Mouse (Mus musculus) midbrain, embryonic 14.5 days (tissue): ENCODE results near the gene Apba3. TPM values are rescaled to one million over a fixed set of nuclear protein-coding genes. Genes with fewer than 3 reads are reported as not detected.

Experiments used
- ATAC-seq: fragments of 200-750 bp; cut with Nextera tagmentation; 2 replicates; pipeline ENCODE4 v1.8.0; 2017; ENCODE audit warnings: moderate number of reproducible peaks, moderate library complexity; ENCODE audit not compliant: low FRiP score, low TSS enrichment
- DNase-seq: peaks from one replicate; pipeline ENCODE4 v3.0.0-alpha.2; 2015
- H3K27ac ChIP-seq: fragments of 300-500 bp; sonication (generic); replicated peaks from 2 replicates; pipeline ENCODE4 v1.5.1; 2014; ENCODE audit warnings: mild to moderate bottlenecking, low read depth, low read length, moderate library complexity
- H3K27me3 ChIP-seq: fragments of 300-500 bp; sonication (generic); 2 replicates; pipeline ENCODE4 v1.6.1; 2014; ENCODE audit warnings: low read length, control low read depth, mixed read lengths; ENCODE audit not compliant: control insufficient read depth, insufficient read depth
- H3K36me3 ChIP-seq: fragments of 300-500 bp; sonication (generic); 2 replicates; pipeline ENCODE4 v1.6.1; 2014; ENCODE audit warnings: low read length, control low read depth; ENCODE audit not compliant: control insufficient read depth, insufficient read depth
- H3K4me1 ChIP-seq: fragments of 300-500 bp; sonication (generic); 2 replicates; pipeline ENCODE4 v1.6.1; 2014; ENCODE audit warnings: mild to moderate bottlenecking, antibody characterized with exemption, low read length, control low read depth; ENCODE audit not compliant: control insufficient read depth, insufficient read depth
- H3K4me2 ChIP-seq: fragments of 300-500 bp; sonication (generic); 2 replicates; pipeline ENCODE4 v1.6.1; 2014; ENCODE audit warnings: mild to moderate bottlenecking, low read length, moderate library complexity
- H3K4me3 ChIP-seq: fragments of 300-500 bp; sonication (generic); replicated peaks from 2 replicates; pipeline ENCODE4 v1.5.1; 2014; ENCODE audit warnings: low read depth, low read length
- H3K9ac ChIP-seq: fragments of 300-500 bp; sonication (generic); replicated peaks from 2 replicates; pipeline ENCODE4 v1.6.1; 2014; ENCODE audit warnings: mild to moderate bottlenecking, low read length, moderate library complexity
- H3K9me3 ChIP-seq: fragments of 300-500 bp; sonication (generic); 2 replicates; pipeline ENCODE4 v1.6.1; 2016; ENCODE audit warnings: low read length, control low read depth, mixed read lengths; ENCODE audit not compliant: control insufficient read depth
- WGBS: fragments of 180-500 bp; shearing (Covaris S2); extraction: QIAGEN DNeasy Blood & Tissue Kit; methylation state at CpG from one replicate; pipeline ENCODE4 v1.1.7; 2014; 5-methylcytosine and 5-hydroxymethylcytosine counted together
- polyA plus RNA-seq: library from polyadenylated mRNA; unstranded; fragments of >200 nt; fragmentation: Nextera tagmentation; extraction: Ambion mirVana; gene quantifications from 2 replicates; pipeline ENCODE4 v1.2.1, GENCODE M21; 2014

Gene Apba3
- polyA plus RNA-seq, 1 experiment from 2014 or later: 25.1 TPM

DNA sequence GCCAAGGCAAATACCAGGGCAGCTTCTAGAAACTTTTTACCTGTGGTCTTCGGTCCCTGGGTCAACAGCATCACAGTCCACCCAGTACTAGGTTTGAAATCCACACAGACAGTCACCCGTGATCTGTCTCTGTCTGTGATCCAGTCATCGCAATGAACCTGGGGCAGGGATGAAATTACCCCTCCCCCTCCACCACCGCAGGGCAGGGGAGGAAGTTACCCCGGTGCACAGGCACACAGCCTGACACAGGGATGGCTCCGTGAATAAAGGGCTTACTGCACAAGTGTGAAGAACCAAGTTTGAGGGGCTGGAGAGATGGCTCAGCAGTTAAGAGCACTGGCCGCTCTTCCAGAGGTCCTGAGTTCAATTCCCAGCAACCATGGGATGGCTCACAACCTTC lies 37.0 kb downstream of the Apba3 start:
- H3K4me2 ChIP-seq: no peak overlapping the region
- DNase-seq (no peak), ATAC-seq (no peak)
- no peak overlapping the region for H3K9ac ChIP-seq
- WGBS: 79% methylated on average over 7 of the region's 7 CpGs
- H3K9me3 ChIP-seq: no peaks in the 10 kb centered on the region
- peaks cover 31% of the 10 kb centered on the region for H3K36me3 ChIP-seq
- H3K27me3 ChIP-seq: no peaks in the 10 kb centered on the region
- H3K4me3 ChIP-seq: no peak overlapping the region
- H3K4me1 ChIP-seq: no peaks in the 10 kb centered on the region
- H3K27ac ChIP-seq: no peak overlapping the region

GRCm38 (mm10) chr10:81304597-81305238 lies 38.0 kb downstream of the Apba3 start:
- Histone ChIP-seq H3K27ac (no peak overlapping the region), H3K4me2 (no peak overlapping the region), H3K9ac (no peak overlapping the region), H3K4me3 (no peak overlapping the region), H3K36me3 (peaks cover 41% of the 10 kb centered on the region), H3K27me3 (no peaks in the 10 kb centered on the region), H3K4me1 (no peaks in the 10 kb centered on the region), H3K9me3 (no peaks in the 10 kb centered on the region)
- peak; percentile 60 for DNase-seq
- ATAC-seq: no peak
- WGBS: 28% methylated on average over 8 of the region's 9 CpGs

GRCm38 (mm10) chr10:81305663-81306062 lies 38.9 kb downstream of the Apba3 start:
- DNase-seq: no peak
- Histone ChIP-seq H3K9ac (no peak overlapping the region), H3K4me1 (no peaks in the 10 kb centered on the region), H3K4me2 (no peak overlapping the region), H3K27ac (no peak overlapping the region), H3K36me3 (peaks cover 50% of the 10 kb centered on the region), H3K27me3 (no peaks in the 10 kb centered on the region), H3K9me3 (no peaks in the 10 kb centered on the region), H3K4me3 (no peak overlapping the region)
- ATAC-seq: no peak
- WGBS: 94% methylated on average over 14 of the region's 14 CpGs

GRCm38 (mm10) chr10:81306173-81306668 lies 39.5 kb downstream of the Apba3 start:
- Histone ChIP-seq H3K9ac (no peak overlapping the region), H3K27ac (no peak overlapping the region), H3K36me3 (peaks cover 56% of the 10 kb centered on the region), H3K4me3 (no peak overlapping the region), H3K27me3 (no peaks in the 10 kb centered on the region), H3K4me1 (no peaks in the 10 kb centered on the region), H3K9me3 (no peaks in the 10 kb centered on the region), H3K4me2 (no peak overlapping the region)
- ATAC-seq (no peak), DNase-seq (no peak)
- 95% methylated on average over 12 of the region's 12 CpGs for WGBS

DNA sequence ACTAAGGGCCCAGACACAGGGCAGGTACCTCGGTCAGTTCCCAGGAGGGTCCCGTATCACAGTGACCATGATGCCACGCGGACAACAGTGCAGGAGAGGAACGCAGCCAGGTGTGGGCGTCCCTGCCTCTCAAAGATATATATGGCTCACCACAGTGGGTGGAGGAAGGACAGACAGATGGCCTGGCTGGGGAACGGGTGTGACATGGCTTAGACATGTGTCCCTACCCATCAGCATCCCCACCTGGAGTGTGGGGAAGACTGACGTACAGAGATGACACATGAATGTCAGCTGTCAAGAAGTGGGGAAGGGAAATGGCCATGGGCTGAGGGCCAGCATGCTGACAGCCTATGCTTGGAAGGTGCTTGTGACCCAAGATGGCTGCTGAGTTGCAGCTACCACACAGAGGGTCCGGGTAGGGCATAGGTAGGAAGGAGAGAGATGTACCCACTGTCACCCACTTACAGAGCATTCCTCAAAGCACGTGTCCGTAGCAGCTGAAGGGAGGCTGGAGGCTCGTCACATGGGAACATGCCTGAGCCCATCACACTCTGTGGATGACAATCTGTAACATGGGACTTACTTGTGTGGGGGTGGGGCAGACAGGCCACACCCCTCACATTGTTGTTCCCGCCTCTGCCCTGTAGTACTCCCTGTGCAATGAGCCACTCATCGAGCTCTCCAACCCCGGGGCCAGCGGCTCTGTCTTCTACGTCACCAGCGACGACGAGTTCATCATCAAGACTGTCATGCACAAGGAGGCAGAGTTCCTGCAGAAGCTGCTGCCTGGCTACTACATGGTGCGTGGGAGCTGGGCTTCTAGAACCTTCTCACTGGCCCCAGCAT lies 40.3 kb downstream of the Apba3 start:
- Histone ChIP-seq H3K27me3 (no peaks in the 10 kb centered on the region), H3K27ac (no peak overlapping the region), H3K4me3 (no peak overlapping the region), H3K9me3 (no peaks in the 10 kb centered on the region), H3K9ac (no peak overlapping the region), H3K4me1 (no peaks in the 10 kb centered on the region), H3K4me2 (no peak overlapping the region), H3K36me3 (peaks cover 64% of the 10 kb centered on the region)
- 95% methylated on average over 21 of the region's 21 CpGs for WGBS
- ATAC-seq (no peak), DNase-seq (no peak)

GRCm38 (mm10) chr10:81309571-81309970 lies 42.8 kb downstream of the Apba3 start:
- Histone ChIP-seq H3K4me1 (no peaks in the 10 kb centered on the region), H3K36me3 (peaks cover 89% of the 10 kb centered on the region), H3K27ac (no peak overlapping the region), H3K4me3 (no peak overlapping the region), H3K27me3 (no peaks in the 10 kb centered on the region), H3K4me2 (no peak overlapping the region), H3K9me3 (no peaks in the 10 kb centered on the region), H3K9ac (no peak overlapping the region)
- no peak for DNase-seq
- no peak for ATAC-seq
- 91% methylated on average over 5 of the region's 5 CpGs for WGBS

DNA sequence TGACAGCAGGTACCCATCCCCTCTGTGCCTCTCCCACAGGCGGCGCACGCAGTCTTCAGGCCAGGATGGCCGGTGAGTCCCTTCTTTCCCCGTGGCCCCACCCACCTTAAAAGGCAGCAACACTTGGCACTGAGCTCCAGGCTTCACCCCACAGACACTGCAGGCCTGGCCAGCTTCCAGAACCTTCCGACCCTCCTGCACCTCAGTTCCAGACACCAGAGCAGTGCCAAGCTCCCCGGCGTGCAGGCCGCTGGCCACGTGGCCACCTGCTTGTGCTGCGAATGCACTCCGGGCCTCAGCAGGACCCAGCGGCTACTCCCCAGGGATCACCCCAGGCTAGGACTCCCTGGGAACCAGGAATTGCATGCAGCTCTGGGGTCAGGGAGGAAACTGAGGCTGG lies 46.8 kb downstream of the Apba3 start:
- Histone ChIP-seq H3K27me3 (no peaks in the 10 kb centered on the region), H3K27ac (no peak overlapping the region), H3K4me3 (no peak overlapping the region), H3K4me1 (no peaks in the 10 kb centered on the region), H3K36me3 (peaks cover 99% of the 10 kb centered on the region), H3K9ac (no peak overlapping the region), H3K4me2 (no peak overlapping the region), H3K9me3 (no peaks in the 10 kb centered on the region)
- WGBS: 96% methylated on average over 13 of the region's 13 CpGs
- DNase-seq: no peak
- no peak for ATAC-seq

DNA sequence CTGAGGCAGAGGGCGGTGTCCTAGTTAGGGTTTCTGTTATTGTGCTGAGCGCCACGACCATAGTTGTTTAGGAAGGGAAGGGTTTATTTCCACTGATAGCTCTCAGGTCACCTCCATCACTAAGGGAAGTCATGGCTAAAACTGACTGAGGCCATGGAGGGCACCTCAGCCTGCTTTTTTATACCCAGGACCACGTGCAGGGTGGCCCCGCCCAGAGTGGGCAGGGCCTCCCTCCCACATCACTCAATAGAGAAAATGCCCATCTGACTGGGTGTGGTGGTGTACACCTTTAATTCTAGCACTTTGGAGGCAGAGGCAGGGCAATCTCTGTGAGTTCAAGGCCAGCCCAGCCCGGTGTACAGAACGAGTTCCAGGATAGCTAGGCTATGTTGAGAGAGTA lies 47.4 kb downstream of the Apba3 start:
- Histone ChIP-seq H3K36me3 (peaks cover 93% of the 10 kb centered on the region), H3K27ac (no peak overlapping the region), H3K9me3 (no peaks in the 10 kb centered on the region), H3K4me3 (no peak overlapping the region), H3K4me2 (no peak overlapping the region), H3K4me1 (no peaks in the 10 kb centered on the region; the same call in 1 of the 2 replicates), H3K27me3 (no peaks in the 10 kb centered on the region), H3K9ac (no peak overlapping the region)
- no peak for ATAC-seq
- 84% methylated on average over 7 of the region's 7 CpGs for WGBS
- DNase-seq: no peak
